Mouse (Mus musculus) left cerebral cortex, postnatal 25 days (tissue): ENCODE measurements at regions not wholly inside any gene's neighbourhood (a gene's known extent, or its start where the extent isn't known, plus 50 kb on each side); places are given as distances from the start of the nearest gene placed in this dataset.
A peak's percentile ranks its signal among the peaks of the same experiment; 100 is the strongest.

ENCODE experiments used
- DNase-seq, 2 experiments: peaks; one replicate each; pipeline ENCODE4 v3.0.0; 2022; ENCODE audit warnings: low spot score in 2 of 2, mixed read lengths in 1 of 2
- intact Hi-C: fragments of 180-260 bp; cut with DNase I; formaldehyde crosslinking; loops from one replicate; pipeline ENCODE4 v1.15.1; 2025

GRCm38 (mm10) chr9:14202551-14203306 is 72.1 kb upstream of the Sesn3 start:
- intact Hi-C loops = no loop called here
- no peak for DNase-seq

GRCm38 (mm10) chr9:14203307-14203695 is 71.6 kb upstream of the Sesn3 start:
- no peak for DNase-seq
- intact Hi-C loops = no loop called here

DNA sequence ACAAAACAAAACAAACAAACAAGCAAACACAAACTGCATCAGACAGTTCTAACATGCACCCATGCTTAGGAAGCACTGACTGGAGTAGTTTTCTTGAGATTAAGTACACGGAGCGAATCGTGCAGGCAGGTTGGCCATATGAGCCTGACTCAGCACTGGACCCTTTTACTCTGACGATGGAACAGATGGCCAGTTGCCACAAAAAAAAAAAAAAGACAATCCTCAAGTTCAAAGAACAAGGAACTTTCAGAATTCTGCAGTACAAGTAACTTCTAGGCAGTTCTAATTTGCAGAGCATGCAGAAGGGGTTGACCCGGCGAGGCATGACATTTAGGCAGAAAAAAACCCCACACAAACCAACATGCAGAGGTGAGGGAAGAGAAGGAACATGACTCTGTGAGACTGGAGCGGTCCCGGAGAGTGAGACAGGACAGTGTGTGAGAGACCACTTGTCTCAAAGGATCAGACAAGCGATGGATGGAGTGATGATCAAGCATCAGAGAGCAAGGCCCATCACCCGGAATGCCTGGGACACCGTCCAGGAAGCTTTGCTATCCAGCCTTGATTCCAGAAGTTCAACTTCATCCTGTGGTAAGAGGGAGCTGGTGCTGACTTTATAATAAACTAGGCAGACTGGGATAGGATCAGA is 71.0 kb upstream of the Sesn3 start:
- DNase-seq = no peak
- intact Hi-C loops = no loop called here

DNA sequence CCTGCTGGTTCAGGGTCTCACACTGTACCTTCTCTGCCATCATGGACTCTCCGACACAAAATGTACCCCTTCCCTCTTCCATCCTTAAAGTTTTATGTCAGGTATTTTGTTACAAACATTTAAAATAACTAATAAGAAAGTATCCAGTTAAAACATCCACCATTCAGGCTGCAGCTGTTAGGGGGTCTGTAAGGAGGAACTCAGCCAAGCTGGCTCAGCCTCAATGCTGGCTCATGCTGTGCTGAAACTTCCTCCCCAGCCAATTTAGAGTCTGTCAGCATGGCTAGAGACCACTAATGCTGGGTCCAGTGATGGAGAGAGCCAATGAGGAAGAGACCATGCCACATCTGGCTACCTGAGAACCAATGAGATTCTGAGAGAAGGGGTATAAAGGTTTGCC is 70.0 kb upstream of the Sesn3 start:
- no peak for DNase-seq
- intact Hi-C loops = no loop called here

DNA sequence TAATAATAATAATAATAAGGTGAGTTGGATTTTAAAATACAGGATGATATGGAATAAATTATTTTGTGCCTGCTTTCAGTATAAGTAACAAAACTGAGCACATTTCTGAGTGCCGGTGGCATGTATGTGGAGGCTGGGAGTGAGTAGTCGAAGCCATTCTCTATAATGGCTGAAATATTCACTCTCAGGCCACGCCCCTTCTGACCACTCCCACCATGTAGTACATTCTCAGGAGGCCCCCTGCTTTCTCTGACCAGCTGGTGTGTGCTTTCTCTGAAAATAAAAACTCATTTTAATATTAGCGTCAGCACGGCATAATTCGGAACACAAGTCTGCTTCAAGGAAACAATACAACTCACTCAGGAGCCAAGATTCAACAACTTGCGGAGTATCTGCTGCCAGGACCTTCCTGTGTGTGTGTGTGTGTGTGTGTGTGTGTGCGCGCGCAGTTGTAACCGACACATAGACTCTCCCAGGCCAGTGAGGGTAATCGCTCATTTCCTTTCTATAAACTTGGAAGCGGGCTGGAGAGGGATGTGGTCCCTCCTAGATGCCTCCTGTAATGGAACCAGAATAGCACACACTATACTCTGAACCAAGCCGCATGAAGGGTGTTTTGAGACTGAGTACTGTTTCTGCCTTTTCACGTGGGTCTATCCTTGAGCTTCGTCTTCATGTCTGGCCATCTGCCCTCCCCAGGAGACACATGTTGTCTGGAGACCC is 67.9 kb upstream of the Sesn3 start:
- DNase-seq = no peak
- intact Hi-C loops = no loop called here

DNA sequence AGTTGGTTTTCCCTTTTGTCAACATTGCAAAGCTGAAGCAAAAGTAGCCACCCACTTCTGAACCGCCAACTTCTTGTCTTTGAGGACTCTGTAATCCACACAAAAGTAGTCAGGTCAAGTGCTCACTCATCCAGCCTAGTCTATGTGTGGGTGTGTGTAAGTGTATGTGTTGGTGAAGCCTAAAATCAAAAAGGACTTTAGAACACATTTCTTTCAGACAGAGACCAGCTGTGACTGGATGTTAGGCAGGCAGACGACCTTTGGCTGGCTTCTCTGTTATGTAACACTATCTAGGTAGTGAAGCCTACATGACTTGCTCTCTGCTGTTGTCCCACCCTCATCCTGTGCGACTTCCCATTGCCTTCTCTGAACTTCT is 67.3 kb upstream of the Sesn3 start:
- DNase-seq = peak; percentile 11 to 65
- intact Hi-C loops = no loop called here

DNA sequence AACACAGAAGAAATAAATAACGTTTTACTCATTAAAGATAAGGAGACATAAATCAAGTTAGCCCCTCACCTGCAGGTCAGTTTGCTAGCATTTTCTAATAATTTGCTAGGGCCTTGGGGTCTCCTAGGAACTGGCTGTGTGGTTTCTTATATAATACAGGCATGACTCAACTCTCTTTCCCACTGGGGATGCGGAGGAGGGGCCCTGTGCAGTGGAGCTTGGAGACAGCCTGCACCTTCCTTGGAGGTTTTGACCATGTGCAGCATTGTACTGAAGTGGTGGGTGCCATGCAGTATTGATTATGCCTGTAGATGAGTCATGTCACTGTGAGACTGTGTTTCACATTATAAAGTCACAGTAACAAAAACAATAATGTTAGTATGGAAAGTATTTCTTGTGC is 61.6 kb upstream of the Sesn3 start:
- intact Hi-C loops = no loop called here

GRCm38 (mm10) chr9:14215171-14215782 is 59.6 kb upstream of the Sesn3 start:
- intact Hi-C loops = no loop called here
- no peak for DNase-seq

More for the DNA sequence above, 61.6 kb upstream of the Sesn3 start:
- DNase-seq = peak; percentile 27 to 64

- intact Hi-C loops = no loop called here
- no peak for DNase-seq
Measured at GRCm38 (mm10) chr9:14215961-14216360, 58.9 kb upstream of the Sesn3 start.

DNA sequence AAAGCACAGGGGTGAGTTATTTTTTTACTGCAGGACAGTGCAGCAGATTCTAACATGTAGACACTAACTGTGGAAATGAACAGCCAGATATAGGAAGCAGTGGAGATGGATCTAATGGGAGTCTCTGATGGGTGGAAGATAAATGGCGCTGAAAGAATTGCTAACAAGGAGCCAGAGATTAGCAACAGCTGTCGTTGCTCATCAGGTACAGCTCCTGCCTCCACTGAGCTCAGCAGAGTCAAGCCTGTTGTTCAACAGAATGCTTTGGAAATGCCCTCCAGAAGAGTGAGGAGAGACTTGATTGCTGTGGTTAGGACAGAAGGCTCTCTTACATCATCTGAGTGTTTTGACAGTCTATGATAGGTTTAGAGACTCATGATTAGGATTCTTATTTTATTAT is 51.9 kb upstream of the Sesn3 start:
- no peak for DNase-seq
- intact Hi-C loops = no loop called here
